Mouse (Mus musculus) bone marrow, adult 2 months (tissue): ENCODE measurements around the gene Gm9945.

Source experiments
- CTCF ChIP-seq: fragments of 200-500 bp; IDR thresholded peaks from 2 replicates; pipeline ENCODE4 v1.5.1; 2011; ENCODE audit warnings: low read length, control low read depth; ENCODE audit not compliant: control insufficient read depth, insufficient read depth
- POLR2A ChIP-seq: fragments of 200-500 bp; IDR thresholded peaks from 2 replicates; pipeline ENCODE4 v1.6.1; 2011; ENCODE audit warnings: low read depth, mild to moderate bottlenecking, control low read depth, low read length, borderline replicate concordance; ENCODE audit not compliant: control insufficient read depth

- TF ChIP-seq CTCF (no peak), POLR2A (no peak)
Observed at GRCm38 (mm10) chr11:53522930-53523329, 43.0 kb downstream of the Gm9945 start.
